Mouse (Mus musculus): ENCODE data around the gene Gm20388.

The Gm20388 gene

GRCm38 (mm10) chr8:121335684-121336083 is 1425.0 kb downstream of the Gm20388 start:
- DNase-seq (ENCODE audit: low read depth, low spot score), result no peak

- DNase-seq (ENCODE audit: low read depth, low spot score), result no peak
Measured at GRCm38 (mm10) chr8:121342931-121343330, 1432.3 kb downstream of the Gm20388 start.

- DNase-seq (ENCODE audit: low read depth, low spot score), result no peak
Measured at GRCm38 (mm10) chr8:121344486-121344885, 1433.8 kb downstream of the Gm20388 start.

GRCm38 (mm10) chr8:121346175-121346574 is 1435.5 kb downstream of the Gm20388 start:
- no peak for DNase-seq (ENCODE audit: low read depth, low spot score)

- no peak for DNase-seq (ENCODE audit: low read depth, low spot score)
Measured at GRCm38 (mm10) chr8:121346862-121347261, 1436.2 kb downstream of the Gm20388 start.

- DNase-seq (ENCODE audit: low read depth, low spot score), result no peak
Measured at GRCm38 (mm10) chr8:121348998-121349397, 1438.4 kb downstream of the Gm20388 start.

GRCm38 (mm10) chr8:121350803-121351202 is 1440.2 kb downstream of the Gm20388 start:
- DNase-seq (ENCODE audit: low read depth, low spot score), result no peak

GRCm38 (mm10) chr8:121354844-121355243 is 1444.2 kb downstream of the Gm20388 start:
- DNase-seq (ENCODE audit: low read depth, low spot score), result no peak

GRCm38 (mm10) chr8:121357451-121357850 is 1446.8 kb downstream of the Gm20388 start:
- no peak for DNase-seq (ENCODE audit: low read depth, low spot score)

GRCm38 (mm10) chr8:121358609-121359008 is 1448.0 kb downstream of the Gm20388 start:
- no peak for DNase-seq (ENCODE audit: low read depth, low spot score)

GRCm38 (mm10) chr8:121359131-121359981 is 1448.7 kb downstream of the Gm20388 start:
- no peak for DNase-seq (ENCODE audit: low read depth, low spot score)

- no peak for DNase-seq (ENCODE audit: low read depth, low spot score)
Measured at GRCm38 (mm10) chr8:121360001-121360400, 1449.4 kb downstream of the Gm20388 start.

GRCm38 (mm10) chr8:121361166-121361565 is 1450.5 kb downstream of the Gm20388 start:
- DNase-seq (ENCODE audit: low read depth, low spot score), result no peak

- DNase-seq (ENCODE audit: low read depth, low spot score), result no peak
Measured at GRCm38 (mm10) chr8:121364646-121365045, 1454.0 kb downstream of the Gm20388 start.

GRCm38 (mm10) chr8:121365150-121365549 is 1454.5 kb downstream of the Gm20388 start:
- DNase-seq (ENCODE audit: low read depth, low spot score), result no peak

GRCm38 (mm10) chr8:121366655-121367054 is 1456.0 kb downstream of the Gm20388 start:
- DNase-seq (ENCODE audit: low read depth, low spot score), result no peak

- DNase-seq (ENCODE audit: low read depth, low spot score), result no peak
Measured at GRCm38 (mm10) chr8:121368799-121369198, 1458.2 kb downstream of the Gm20388 start.

- DNase-seq (ENCODE audit: low read depth, low spot score), result no peak
Measured at GRCm38 (mm10) chr8:121369378-121369777, 1458.7 kb downstream of the Gm20388 start.

- DNase-seq (ENCODE audit: low read depth, low spot score), result no peak
Measured at GRCm38 (mm10) chr8:121371287-121371686, 1460.6 kb downstream of the Gm20388 start.

GRCm38 (mm10) chr8:121371911-121372638 is 1461.4 kb downstream of the Gm20388 start:
- no peak for DNase-seq (ENCODE audit: low read depth, low spot score)

- no peak for DNase-seq (ENCODE audit: low read depth, low spot score)
Measured at GRCm38 (mm10) chr8:121372639-121372986, 1462.0 kb downstream of the Gm20388 start.

- no peak for DNase-seq (ENCODE audit: low read depth, low spot score)
Measured at GRCm38 (mm10) chr8:121374284-121374683, 1463.6 kb downstream of the Gm20388 start.

- DNase-seq (ENCODE audit: low read depth, low spot score), result no peak
Measured at GRCm38 (mm10) chr8:121374777-121375176, 1464.1 kb downstream of the Gm20388 start.

All from c-Kit-negative CD71-positive TER-119-positive erythroid progenitor cells, embryonic 14.5 days (primary cell).